Mouse (Mus musculus) megakaryocyte, adult 5-6 weeks (primary cell): ENCODE data around the gene Sh2d4b. TPM values are rescaled to one million over a fixed set of nuclear protein-coding genes. Genes with fewer than 3 reads are reported as not detected.

ENCODE experiments used
- ATAC-seq: 2 replicates; pipeline ENCODE4 v1.8.0; 2016; ENCODE audit warnings: mild to moderate bottlenecking, inconsistent platforms; ENCODE audit not compliant: poor library complexity, severe bottlenecking
- total RNA-seq, 2 experiments: library from RNA; stranded (forward) in 1 of 2; stranded (reverse) in 1 of 2; fragments of 153-499, 151-499 nt in 1 of 2; fragments of 221-1000, 200-1000 nt in 1 of 2; gene quantifications; 2 replicates each; pipeline versions ENCODE4 v1.2.3 to v1.2.4; 2015 to 2017

Sh2d4b gene
- total RNA-seq, 2 experiments from 2014 or later, result 0.18 to 0.31 TPM

- ATAC-seq, result no peak
Observed at GRCm38 (mm10) chr14:40863022-40863421, 30.0 kb downstream of the Sh2d4b start.

GRCm38 (mm10) chr14:40852978-40853377 lies 40.1 kb downstream of the Sh2d4b start:
- no peak for ATAC-seq

- no peak for ATAC-seq
Observed at GRCm38 (mm10) chr14:40837397-40837796, 55.7 kb downstream of the Sh2d4b start.

- no peak for ATAC-seq
Observed at GRCm38 (mm10) chr14:40830505-40830904, 62.6 kb downstream of the Sh2d4b start.

- ATAC-seq, result no peak
Observed at GRCm38 (mm10) chr14:40830094-40830493, 63.0 kb downstream of the Sh2d4b start.

GRCm38 (mm10) chr14:40818051-40818450 lies 75.0 kb downstream of the Sh2d4b start:
- ATAC-seq, result no peak

GRCm38 (mm10) chr14:40816715-40817114 lies 76.4 kb downstream of the Sh2d4b start:
- ATAC-seq, result no peak

- no peak for ATAC-seq
Observed at GRCm38 (mm10) chr14:40791606-40792005, 101.5 kb downstream of the Sh2d4b start.

GRCm38 (mm10) chr14:40789110-40789509 lies 104.0 kb downstream of the Sh2d4b start:
- ATAC-seq, result no peak

GRCm38 (mm10) chr14:40769097-40770090 lies 123.7 kb downstream of the Sh2d4b start:
- no peak for ATAC-seq

Other genes with a start within 250 kb of the Sh2d4b start
- gene Tspan14, start 73.5 kb upstream of the Sh2d4b start, total RNA-seq (2015), result 60.6 and 66.0 TPM in 2 replicates
- gene Tspan14, start 73.5 kb upstream of the Sh2d4b start, total RNA-seq (2017), result 72.4 and 76.5 TPM in 2 replicates
- gene Fam213a, start 120.5 kb upstream of the Sh2d4b start, total RNA-seq (2015), result 1.8 and 3.5 TPM in 2 replicates
- 2.6 and 3.6 TPM in 2 replicates for gene Fam213a, start 120.5 kb upstream of the Sh2d4b start, total RNA-seq (2017)
- gene Dydc2, start 175.9 kb upstream of the Sh2d4b start, total RNA-seq (2015), result not detected in 2 replicates
- not detected in 2 replicates for gene Dydc2, start 175.9 kb upstream of the Sh2d4b start, total RNA-seq (2017)
- not detected in 2 replicates for gene Dydc1, start 179.6 kb upstream of the Sh2d4b start, total RNA-seq (2015)
- not detected in 2 replicates for gene Dydc1, start 179.6 kb upstream of the Sh2d4b start, total RNA-seq (2017)
- not detected in 2 replicates for gene Mat1a, start 211.8 kb upstream of the Sh2d4b start, total RNA-seq (2015)
- gene Mat1a, start 211.8 kb upstream of the Sh2d4b start, total RNA-seq (2017), result not detected in 2 replicates
- not detected in 2 replicates for gene Sftpa1, start 238.5 kb upstream of the Sh2d4b start, total RNA-seq (2015)
- gene Sftpa1, start 238.5 kb upstream of the Sh2d4b start, total RNA-seq (2017), result not detected in 2 replicates